Mouse (Mus musculus) hindlimb bud, embryonic 11.5 days (tissue): ENCODE measurements around the gene Tspan12.
"Not testable (repeated sequence)": the region's sequence is repeated elsewhere in the genome, so short reads cannot be mapped to it uniquely, and the experiment has no call there.

Experiments used
- DNase-seq: peaks from one replicate; pipeline ENCODE4 v3.0.0-alpha.2; 2012; ENCODE audit warnings: low read depth, low spot score; ENCODE audit errors: extremely low spot score

The Tspan12 gene

GRCm38 (mm10) chr6:21852344-21852785, at the start of gene Tspan12:
TSS of gene Tspan12 (minus strand) at chr6:21852515.
- no peak for DNase-seq

DNA sequence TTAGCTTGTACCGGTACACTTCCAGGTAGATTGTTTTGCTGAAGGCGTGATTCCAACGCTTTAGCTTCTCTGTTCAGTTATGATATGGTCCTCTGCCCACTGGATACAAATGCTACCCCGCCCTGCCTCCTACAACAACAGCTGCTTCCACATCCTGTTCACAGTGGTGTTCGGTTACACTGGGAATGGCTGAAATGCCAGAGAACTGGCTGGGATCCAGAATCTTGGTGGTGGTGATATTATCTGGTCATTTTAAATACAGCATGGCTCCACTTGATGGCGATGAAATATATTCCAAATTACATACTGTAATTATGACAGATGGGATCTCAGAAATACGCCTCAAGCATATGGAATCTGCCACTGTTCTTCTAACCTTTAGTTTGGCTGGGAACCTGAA, 42.1 kb upstream of the Tspan12 start:
- no peak for DNase-seq

GRCm38 (mm10) chr6:21889101-21889500, 36.8 kb upstream of the Tspan12 start:
- DNase-seq, result no peak

GRCm38 (mm10) chr6:21887971-21888370, 35.7 kb upstream of the Tspan12 start:
- not testable (repeated sequence) for DNase-seq

DNA sequence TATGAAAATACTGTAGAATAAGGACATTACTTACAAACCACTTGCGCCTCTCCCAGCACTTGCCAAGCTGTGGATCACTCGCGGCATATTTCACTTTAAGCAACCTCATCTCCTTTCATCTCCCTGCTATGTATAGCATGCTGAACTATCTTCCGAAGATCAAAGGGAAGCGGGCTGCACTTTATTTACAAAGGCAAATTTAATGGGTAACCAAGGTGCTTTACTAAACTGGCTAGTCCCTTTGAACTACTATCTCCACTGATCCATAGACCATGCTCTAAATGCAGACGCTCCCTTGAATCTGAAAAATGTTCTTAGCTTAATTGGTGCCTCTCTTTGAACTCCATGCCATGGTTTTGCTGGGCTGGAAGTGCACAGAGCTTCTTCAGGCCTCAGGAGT, 27.2 kb upstream of the Tspan12 start:
- no peak for DNase-seq

GRCm38 (mm10) chr6:21867310-21867709, 15.0 kb upstream of the Tspan12 start:
- DNase-seq, result no peak

GRCm38 (mm10) chr6:21864179-21864578, 11.9 kb upstream of the Tspan12 start:
- DNase-seq, result no peak

- DNase-seq, result no peak
These were observed 11.2 kb upstream of the Tspan12 start for GRCm38 (mm10) chr6:21863561-21863960.

GRCm38 (mm10) chr6:21861316-21861715, 9.0 kb upstream of the Tspan12 start:
- DNase-seq, result no peak

- DNase-seq, result no peak
These were observed 5.5 kb upstream of the Tspan12 start for GRCm38 (mm10) chr6:21857843-21858242.

GRCm38 (mm10) chr6:21855921-21856320, 3.6 kb upstream of the Tspan12 start:
- DNase-seq, result no peak

GRCm38 (mm10) chr6:21853342-21853741, 1.0 kb upstream of the Tspan12 start:
- no peak for DNase-seq

- no peak for DNase-seq
These were observed 545 bp downstream of the Tspan12 start for GRCm38 (mm10) chr6:21851596-21852343.

GRCm38 (mm10) chr6:21851346-21851595, 1.0 kb downstream of the Tspan12 start:
- DNase-seq, result no peak

- DNase-seq, result no peak
These were observed 1.6 kb downstream of the Tspan12 start for GRCm38 (mm10) chr6:21850526-21851345.

- DNase-seq, result no peak
These were observed 3.5 kb downstream of the Tspan12 start for GRCm38 (mm10) chr6:21848808-21849207.

- no peak for DNase-seq
These were observed 12.1 kb downstream of the Tspan12 start for GRCm38 (mm10) chr6:21839976-21840775.

GRCm38 (mm10) chr6:21839244-21839814, 13.0 kb downstream of the Tspan12 start:
- DNase-seq, result no peak

DNA sequence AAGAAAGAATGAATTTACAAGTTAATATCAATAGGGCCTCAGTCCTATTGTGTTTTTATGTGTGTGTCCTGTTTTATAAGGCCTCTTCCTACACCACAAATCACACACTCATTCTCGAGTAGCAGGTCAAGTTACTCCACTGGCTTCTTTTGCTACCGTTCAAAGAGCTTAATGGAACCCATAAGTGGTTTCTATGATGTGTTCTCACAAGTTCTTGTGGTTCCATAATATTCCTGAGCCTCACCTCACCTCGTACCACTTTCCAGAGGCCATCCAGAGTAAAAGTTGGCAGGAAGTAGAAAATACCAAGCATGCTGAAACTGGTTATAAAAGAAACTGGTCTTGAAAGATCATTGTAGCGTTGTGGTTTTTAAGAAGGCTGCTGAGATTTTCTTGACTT, 18.8 kb downstream of the Tspan12 start:
- no peak for DNase-seq

- DNase-seq, result no peak
These were observed 20.4 kb downstream of the Tspan12 start for GRCm38 (mm10) chr6:21831871-21832270.

DNA sequence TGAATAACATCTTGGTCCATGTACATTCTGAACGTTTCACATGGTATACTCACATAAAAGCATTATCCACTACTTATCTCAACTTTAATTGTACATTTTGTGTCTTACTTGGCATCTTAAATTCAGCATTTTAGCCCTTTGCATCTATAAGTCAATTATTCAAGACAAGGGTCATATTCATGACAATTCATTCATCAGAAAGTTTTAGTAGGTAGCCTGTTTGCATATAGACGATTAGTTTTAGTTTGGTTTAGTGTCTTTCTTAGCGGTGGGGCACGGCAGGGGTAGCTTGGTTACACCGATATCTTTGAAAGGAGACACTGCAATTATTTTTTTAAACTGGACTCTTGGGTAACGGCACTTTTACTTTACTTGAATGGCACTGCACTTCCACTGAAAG, 21.4 kb downstream of the Tspan12 start:
- DNase-seq, result no peak
